Mouse (Mus musculus): ENCODE measurements around the gene Cartpt. TPM values are rescaled to one million over a fixed set of nuclear protein-coding genes. Genes with fewer than 3 reads are reported as not detected.
A peak's percentile ranks its signal among the peaks of the same experiment; 100 is the strongest.

The Cartpt gene
- total RNA-seq (2015) (not detected in 2 replicates), total RNA-seq (2017) (not detected in 2 replicates)

DNA sequence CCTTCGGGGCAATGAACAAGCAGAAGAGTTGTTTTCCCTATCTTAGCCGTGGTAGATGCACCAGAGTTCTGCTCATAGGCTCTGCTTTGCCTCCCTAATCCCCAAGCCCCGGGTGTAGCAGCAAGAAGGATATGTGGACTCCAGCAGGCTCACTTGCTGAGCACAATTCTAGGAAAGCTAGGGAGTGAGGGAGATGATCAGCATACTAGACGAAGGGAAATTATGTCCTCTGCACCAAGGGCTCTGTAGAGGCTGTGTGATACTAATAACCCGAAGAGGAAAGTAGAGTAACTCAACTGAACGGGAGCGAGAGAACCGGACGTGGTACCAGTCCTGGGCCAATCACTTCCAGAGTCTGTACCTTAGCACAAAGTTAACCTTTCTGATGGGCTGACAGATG lies at the start of gene Cartpt:
Cartpt (minus strand) TSS at position 127 of the 400 bp plus-strand sequence.
- ATAC-seq (ENCODE audit: poor library complexity, severe bottlenecking): no peak

DNA sequence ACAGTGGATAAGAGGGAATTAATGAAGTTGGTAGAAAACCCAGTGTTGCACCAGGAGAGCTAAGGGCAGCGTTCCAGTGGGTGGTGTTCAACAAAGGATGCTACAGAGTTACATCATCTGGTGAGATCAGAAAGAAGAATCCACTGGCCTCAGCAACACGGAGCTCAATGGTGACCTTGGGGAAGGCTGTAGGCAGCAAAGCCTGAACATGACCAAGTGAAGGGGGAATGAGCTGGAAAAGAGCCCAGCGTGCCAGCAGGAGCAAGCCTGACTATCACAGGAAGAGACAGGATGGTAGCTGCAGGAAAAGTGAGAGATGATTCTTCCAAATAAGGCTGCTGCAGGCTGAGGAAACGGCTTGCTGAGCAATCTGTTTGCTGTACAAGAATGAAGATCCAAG lies 46.5 kb upstream of the Cartpt start:
- ATAC-seq (ENCODE audit: poor library complexity, severe bottlenecking): no peak

DNA sequence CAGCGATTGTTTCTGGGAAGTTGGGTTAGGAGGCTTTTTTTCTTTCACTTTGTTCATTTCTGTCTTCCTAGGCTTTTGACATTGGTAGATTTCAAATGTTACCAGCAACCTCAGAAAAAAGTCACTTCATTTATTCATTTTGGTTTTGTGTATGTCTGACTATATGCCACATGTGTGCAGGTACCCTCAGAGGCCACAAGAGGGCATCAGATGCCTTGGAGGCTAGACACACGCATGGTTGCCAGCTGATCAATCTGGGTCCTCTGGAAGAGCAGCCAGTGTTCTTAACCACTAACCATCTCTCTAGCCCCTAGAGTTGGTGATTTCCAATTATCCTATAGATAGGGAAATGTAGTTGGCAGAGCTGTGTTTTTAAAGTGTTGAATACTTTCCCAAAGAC lies 42.6 kb upstream of the Cartpt start:
- ATAC-seq (ENCODE audit: poor library complexity, severe bottlenecking): no peak

GRCm38 (mm10) chr13:99940601-99941000 lies 39.7 kb upstream of the Cartpt start:
- ATAC-seq (ENCODE audit: poor library complexity, severe bottlenecking): no peak

DNA sequence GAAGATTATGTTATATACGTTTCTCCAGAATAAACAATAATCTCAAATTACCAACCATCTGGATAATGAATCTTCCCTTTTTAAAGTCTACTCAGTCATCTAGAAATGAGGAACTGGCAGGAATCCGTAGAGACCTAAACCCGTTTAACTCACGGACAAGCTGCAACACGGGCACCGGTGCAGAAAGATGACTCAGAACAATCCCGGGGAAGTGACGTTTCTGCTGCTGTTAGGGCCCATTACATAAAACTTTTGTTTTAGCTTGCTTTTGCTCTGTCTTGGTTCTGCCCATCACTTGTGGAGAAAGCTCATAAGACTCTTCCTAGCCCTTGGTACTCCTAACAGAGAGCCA lies 38.4 kb upstream of the Cartpt start:
- peak; percentile 95 for ATAC-seq (ENCODE audit: poor library complexity, severe bottlenecking)

DNA sequence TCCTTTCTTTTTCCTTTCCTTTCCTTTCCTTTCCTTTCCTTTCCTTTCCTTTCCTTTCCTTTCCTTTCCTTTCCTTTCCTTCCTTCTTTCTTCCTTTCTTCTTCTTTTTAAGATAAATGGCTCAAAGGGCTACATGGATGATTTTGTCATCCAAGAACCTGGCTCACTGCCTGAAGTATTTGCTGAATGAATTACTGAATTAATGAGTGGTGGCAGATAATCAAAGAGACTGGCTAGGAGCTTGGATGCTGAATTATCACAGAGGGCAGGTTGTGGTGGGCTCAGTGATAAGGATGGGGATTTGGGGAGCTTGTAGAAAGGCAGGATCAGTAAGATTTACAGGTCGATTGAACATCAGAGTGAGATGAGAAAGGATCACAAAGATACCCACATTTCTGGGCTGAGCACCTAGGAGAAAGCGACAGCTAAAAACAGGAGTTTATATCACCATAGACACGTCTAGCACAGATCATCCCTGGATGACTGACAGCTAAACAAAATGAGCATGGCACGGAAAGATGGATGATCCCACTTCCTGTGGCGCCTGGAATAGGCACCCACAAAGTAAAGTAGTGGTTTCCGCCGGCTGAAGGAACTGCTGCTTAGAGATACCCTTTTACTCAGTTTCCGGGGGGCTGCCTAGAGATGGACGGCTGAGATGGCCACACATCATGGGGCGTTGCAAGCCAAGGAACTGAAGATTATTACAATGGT lies 37.9 kb upstream of the Cartpt start:
- peak; percentile 38 for ATAC-seq (ENCODE audit: poor library complexity, severe bottlenecking)

DNA sequence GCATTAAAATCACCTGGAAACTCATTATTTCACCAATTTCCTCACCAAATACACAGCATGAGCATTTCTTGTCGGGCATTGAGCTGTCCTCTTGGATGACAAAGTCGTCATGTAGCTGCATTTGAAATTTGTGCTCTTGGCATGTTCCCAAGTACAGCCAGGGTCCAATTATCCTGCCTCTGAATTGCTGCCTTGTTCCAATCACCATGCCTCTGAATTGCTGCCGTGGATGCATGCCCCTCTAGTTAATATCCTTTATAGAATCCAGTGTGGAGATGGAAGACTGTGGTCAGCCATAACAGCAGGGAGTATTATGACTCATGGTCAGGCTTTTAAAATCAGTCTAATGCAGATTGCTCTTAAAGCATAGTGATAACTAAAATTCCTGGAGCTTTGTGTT lies 36.9 kb upstream of the Cartpt start:
- no peak for ATAC-seq (ENCODE audit: poor library complexity, severe bottlenecking)

GRCm38 (mm10) chr13:99932406-99932805 lies 31.5 kb upstream of the Cartpt start:
- ATAC-seq (ENCODE audit: poor library complexity, severe bottlenecking): no peak

- ATAC-seq (ENCODE audit: poor library complexity, severe bottlenecking): no peak
These were observed 30.6 kb upstream of the Cartpt start for GRCm38 (mm10) chr13:99931502-99931901.

- no peak for ATAC-seq (ENCODE audit: poor library complexity, severe bottlenecking)
These were observed 25.4 kb upstream of the Cartpt start for GRCm38 (mm10) chr13:99926249-99926648.

GRCm38 (mm10) chr13:99915632-99916031 lies 14.7 kb upstream of the Cartpt start:
- ATAC-seq (ENCODE audit: poor library complexity, severe bottlenecking): no peak

- ATAC-seq (ENCODE audit: poor library complexity, severe bottlenecking): no peak
These were observed 366 bp downstream of the Cartpt start for GRCm38 (mm10) chr13:99900557-99900892.

DNA sequence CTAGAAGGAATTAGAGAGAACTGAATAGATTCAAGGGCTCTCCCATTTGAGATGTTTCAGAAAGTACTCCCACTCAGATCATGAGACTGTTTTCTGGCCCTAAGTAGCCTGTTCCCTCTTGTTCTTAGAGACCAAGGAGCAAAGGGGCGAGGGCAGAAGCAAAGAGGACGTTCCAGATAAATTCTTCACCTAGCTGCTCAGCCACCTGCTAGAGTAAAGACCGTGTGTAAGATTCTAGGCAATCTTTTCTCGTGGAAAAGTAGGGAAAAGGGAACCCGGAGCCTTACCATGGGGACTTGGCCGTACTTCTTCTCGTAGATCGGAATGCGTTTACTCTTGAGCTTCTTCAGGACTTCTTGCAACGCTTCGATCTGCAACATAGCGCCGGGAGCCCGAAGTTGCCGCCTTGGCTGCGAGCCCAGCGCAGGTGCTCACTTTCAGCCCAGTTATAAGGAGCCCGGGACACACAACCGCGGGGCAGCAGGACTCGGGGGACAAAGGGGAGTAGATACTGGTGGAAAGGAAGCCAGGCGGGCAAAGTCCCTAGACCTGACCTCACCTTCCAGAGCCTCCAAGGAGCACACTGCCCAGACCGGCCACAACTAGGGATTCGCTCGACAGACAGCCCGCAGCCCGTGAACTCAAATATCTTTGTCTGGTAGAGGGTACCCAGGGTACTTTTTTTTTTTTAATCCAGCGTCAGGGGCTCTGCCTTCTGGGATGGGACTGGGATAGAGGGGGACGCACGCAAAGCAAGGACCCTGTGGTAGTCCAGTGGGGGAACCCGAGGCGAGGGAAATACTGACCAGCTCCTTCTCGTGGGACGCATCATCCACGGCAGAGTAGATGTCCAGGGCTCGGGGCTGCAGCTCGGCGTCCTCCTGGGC lies 978 bp downstream of the Cartpt start:
- ATAC-seq (ENCODE audit: poor library complexity, severe bottlenecking): no peak

GRCm38 (mm10) chr13:99898816-99899215 lies 2.1 kb downstream of the Cartpt start:
- no peak for ATAC-seq (ENCODE audit: poor library complexity, severe bottlenecking)

DNA sequence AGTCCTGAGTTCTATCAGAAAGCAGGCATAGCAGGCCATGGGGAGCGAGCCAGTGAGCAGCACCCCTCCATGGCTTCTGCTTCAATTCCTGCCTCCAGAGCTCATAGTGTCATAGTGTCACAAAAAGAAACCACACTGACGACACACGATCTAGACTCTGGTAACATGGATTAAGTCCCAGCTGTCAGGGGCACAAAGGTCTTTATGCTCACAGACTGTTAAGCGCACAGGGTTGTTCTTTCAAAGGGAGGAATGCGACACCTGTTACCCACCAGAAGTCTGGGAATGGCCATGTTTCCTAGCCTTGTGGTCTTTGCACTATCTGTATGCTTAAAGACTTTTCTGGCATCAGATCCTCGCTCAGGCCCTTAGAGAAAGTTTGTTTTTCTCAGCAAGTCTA lies 15.3 kb downstream of the Cartpt start:
- no peak for ATAC-seq (ENCODE audit: poor library complexity, severe bottlenecking)

DNA sequence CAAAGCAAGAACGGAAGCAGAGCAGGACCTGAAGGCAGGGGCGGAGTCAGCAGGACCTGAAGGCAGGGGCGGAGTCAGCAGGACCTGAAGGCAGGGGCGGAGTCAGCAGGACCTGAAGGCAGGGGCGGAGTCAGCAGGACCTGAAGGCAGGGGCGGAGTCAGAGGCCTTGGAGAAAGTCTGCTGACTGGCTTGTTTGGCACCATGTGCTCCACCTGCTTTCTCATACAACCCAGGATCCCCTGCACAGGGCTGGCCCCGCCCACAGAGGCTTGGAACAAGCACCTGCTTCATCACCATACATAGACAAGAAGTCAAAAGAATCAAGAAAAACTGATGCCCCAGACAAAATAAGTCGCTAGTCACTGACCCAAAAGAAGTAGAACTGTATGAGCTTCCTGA lies 19.1 kb downstream of the Cartpt start:
- 0 out of 2 replicates have a peak, but pooled peaks have one; percentile 27 for ATAC-seq (ENCODE audit: poor library complexity, severe bottlenecking)

GRCm38 (mm10) chr13:99879696-99880095 lies 21.2 kb downstream of the Cartpt start:
- no peak for ATAC-seq (ENCODE audit: poor library complexity, severe bottlenecking)

GRCm38 (mm10) chr13:99872059-99872458 lies 28.8 kb downstream of the Cartpt start:
- ATAC-seq (ENCODE audit: poor library complexity, severe bottlenecking): no peak

- no peak for ATAC-seq (ENCODE audit: poor library complexity, severe bottlenecking)
These were observed 32.5 kb downstream of the Cartpt start for GRCm38 (mm10) chr13:99868438-99868837.

GRCm38 (mm10) chr13:99864331-99864730 lies 36.6 kb downstream of the Cartpt start:
- ATAC-seq (ENCODE audit: poor library complexity, severe bottlenecking): no peak

DNA sequence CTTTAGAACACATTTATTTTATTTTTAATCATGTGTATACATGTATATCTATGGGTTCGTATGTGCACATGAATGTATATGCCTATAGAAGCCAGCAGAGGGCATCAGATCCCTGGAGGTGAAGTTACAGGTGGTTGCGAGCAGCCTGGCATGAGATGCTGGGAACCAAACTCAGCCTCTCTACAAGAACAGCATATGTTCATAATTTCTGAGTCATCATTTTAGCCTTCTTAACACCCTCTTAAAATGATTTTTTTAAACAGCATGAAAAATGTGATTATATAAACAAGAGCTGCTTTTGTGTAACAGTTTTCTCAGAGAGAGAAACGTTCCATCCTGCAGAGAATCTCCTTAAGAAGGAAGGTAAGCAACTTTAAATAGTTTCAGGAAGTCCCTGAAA lies 40.2 kb downstream of the Cartpt start:
- ATAC-seq (ENCODE audit: poor library complexity, severe bottlenecking): no peak

DNA sequence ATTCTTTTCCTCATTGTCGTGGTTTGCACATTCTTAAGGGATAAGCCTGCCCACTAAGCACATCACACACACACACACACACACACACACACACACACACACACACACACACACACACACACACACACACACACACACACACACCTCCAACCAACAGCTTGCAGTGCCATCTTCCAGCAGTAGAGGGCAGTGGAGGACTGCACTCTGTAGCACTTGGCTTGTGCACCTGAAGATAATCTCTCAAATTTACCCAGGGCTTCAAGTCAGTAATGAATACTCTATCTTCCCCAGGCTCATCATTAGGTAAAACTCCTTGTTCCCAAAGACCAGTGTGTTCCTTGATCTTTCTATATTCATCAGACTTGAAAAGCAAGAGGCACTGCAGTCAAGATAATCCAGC lies 41.8 kb downstream of the Cartpt start:
- peak; percentile 76 for ATAC-seq (ENCODE audit: poor library complexity, severe bottlenecking)
